Mouse (Mus musculus) ZHBTc4 (cell line): ENCODE results near the gene Tcf3.

Experiments used
- DNase-seq: peaks from one replicate; pipeline ENCODE4 v3.0.0-alpha.2; 2011; ENCODE audit warnings: low read depth, low spot score

Gene Tcf3

GRCm38 (mm10) chr10:80433513-80434232, at the start of gene Tcf3:
TSS of gene Tcf3 (minus strand) at chr10:80433647.
- DNase-seq: peak; percentile 99

- DNase-seq: peak; percentile 69
Measured at GRCm38 (mm10) chr10:80481002-80481401, 47.6 kb upstream of the Tcf3 start.

DNA sequence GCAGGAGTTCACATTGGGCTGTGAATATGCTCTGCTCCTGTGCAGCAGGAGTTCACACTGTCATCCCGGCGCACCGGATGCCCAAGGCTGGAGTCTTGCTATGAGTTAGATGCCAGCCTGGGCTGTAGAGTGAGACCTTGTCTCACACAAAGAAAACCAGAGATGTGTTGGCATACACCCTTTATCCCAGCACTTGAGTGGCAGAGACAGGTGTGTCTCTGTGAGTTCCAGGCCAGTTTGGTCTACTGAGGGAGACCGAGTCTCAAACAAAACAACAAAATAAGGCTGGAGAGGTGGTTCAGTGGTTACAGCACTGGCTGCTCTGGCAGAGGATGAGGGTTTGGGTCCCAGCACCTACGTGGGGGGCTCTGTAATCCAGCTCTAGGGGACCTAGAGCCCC, 45.1 kb upstream of the Tcf3 start:
- no peak for DNase-seq

- peak; percentile 89 for DNase-seq
Measured at GRCm38 (mm10) chr10:80475290-80475959, 42.0 kb upstream of the Tcf3 start.

GRCm38 (mm10) chr10:80465066-80465465, 31.6 kb upstream of the Tcf3 start:
- peak; percentile 39 for DNase-seq

GRCm38 (mm10) chr10:80464381-80465035, 31.1 kb upstream of the Tcf3 start:
- peak; percentile 60 for DNase-seq

DNA sequence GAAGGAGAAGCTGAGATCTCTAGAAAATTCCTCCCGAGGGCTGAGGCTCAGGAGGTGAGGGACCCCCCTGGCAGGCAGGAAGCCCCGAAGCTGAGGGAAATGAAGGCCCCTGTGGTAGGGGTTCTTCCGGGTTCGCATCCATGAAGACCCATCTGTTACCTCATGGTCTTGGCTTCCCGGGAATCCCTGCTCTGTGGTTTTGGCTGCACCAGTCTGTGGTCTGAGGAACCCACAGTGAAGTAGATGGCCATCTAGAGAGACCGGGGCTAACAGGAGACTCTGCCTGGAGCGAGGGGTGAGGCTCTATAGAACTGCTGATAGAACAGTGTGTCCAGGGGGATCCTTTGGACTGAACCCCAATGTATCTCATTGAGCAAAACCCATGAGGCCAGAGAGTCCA, 27.9 kb upstream of the Tcf3 start:
- no peak for DNase-seq

GRCm38 (mm10) chr10:80460324-80460723, 26.9 kb upstream of the Tcf3 start:
- DNase-seq: peak; percentile 60

DNA sequence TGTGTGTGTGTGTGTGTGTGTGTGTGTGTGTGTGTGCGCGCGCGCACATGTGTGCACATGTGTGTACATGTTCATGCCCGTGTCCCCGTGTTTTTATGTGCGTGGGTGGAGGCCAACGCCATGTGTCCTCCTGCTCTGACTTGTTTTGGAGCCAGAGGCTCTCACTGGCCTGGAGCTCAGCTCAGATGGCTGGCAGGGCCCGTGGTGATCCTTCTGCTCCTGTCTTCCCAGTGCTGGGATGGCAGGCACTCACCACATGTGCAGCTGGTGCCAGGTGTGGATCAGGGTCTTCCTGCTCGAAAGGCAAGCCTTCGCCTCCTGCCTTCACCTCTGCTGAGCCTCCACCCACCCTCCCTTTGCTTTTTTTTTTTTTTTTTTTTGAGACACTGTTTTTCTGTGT, 26.2 kb upstream of the Tcf3 start:
- DNase-seq: no peak

- DNase-seq: no peak
Measured at GRCm38 (mm10) chr10:80459236-80459635, 25.8 kb upstream of the Tcf3 start.

GRCm38 (mm10) chr10:80455697-80456096, 22.2 kb upstream of the Tcf3 start:
- no peak for DNase-seq

GRCm38 (mm10) chr10:80454781-80455180, 21.3 kb upstream of the Tcf3 start:
- no peak for DNase-seq

DNA sequence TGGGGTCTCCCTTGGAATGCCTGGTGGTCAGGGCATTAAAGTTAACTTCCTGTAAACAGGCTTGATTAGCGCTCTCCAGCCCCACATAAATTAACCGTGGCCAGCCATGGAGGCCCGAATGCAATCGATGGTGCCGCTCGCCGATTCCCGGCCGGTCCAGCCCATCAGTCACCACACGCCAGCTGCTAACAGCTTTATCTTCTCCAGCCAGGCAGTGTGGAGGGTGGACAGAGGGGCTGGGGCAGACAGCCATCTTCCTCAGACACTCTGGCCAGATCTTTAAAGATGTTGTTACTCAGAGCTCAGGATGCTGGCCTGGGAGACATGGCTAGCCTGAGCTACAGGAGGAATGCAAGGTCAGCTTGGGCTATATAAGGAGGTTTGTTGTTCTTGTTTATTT, 20.2 kb upstream of the Tcf3 start:
- DNase-seq: no peak

DNA sequence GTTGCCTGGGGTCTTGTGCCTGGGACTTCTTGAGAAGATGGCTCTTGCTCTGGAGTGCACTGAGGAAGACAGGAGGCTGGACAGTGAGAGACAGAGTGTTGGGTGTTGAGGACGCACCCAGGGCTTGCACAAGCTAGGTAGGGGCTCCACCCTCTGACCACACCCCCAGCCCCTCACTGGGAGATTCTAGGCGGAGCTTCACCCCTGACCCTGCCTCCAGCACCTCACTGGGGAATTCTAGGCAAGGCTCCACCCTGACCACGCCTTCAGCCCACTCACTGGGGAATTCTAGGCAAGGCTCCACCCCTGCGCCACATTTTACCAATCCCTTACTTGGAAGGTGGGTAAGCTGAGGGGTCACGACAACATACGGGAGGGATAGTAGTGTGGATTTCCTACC, 17.2 kb upstream of the Tcf3 start:
- DNase-seq: peak; percentile 95

DNA sequence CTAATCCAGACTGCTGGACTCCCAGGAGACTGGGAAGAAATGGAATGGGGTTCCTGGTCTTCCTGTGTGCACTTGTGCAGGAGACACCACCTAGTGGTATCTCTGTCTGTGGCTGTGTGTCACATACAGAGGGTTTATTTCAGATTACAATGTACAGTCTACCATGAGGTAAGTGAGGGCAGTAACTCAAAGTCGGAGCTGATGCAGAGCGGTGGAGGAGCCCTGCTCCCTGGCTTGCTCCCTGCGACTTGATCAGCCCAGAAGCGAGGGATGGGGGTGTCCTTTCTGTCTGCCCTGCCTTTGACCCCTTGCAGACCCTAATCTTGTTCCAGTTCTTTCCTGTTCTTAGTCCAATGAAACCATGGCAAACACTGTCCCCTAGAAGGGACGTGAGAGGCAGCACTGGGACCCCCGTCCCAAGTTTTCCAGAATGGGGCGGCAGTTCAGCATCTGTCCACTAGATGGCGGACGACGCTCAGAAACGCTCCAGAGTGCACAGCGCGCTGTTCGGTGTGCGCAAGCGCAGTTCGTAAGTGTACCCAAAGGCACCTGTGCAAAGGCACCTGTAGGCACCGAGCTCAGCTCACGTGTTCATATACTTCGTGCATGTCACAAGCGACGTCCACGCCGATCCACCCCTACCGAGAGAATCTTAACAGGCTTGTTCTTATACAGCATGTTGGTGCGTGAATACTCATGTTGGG, 12.6 kb upstream of the Tcf3 start:
- peak; percentile 86 for DNase-seq

GRCm38 (mm10) chr10:80445052-80445451, 11.6 kb upstream of the Tcf3 start:
- no peak for DNase-seq

- no peak for DNase-seq
Measured at GRCm38 (mm10) chr10:80444339-80445045, 11.0 kb upstream of the Tcf3 start.

DNA sequence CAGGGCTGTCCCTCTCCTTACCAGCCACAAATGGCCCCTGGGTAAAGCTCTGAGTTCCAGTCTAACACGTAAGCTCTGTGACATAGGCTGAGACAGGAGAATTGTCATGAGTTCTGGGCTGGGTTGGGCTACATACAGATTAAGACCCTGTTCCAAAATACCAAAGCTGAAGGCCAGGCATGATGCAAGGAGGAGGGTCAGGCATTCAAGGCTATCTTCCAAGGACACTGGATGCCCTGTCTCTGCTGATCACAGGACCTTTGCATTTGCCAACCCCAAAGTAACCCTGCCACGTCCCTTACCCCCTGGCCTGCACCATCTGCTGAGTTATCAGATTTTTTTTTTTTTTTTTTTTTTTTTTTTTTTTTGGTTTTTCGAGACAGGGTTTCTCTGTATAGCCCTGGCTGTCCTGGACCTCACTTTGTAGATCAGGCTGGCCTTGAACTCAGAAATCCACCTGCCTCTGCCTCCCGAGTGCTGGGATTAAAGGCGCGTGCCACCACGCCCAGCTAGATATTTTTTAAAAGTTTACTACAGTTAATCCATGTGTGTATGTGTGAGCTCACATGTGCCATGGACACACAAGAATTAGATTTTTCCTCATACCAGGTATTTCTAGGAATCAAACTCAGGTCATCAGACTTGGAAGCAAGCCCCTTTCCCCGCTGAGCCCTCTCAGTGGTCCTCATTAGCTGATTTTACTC, 10.3 kb upstream of the Tcf3 start:
- DNase-seq: no peak

- DNase-seq: no peak
Measured at GRCm38 (mm10) chr10:80442989-80443388, 9.5 kb upstream of the Tcf3 start.

DNA sequence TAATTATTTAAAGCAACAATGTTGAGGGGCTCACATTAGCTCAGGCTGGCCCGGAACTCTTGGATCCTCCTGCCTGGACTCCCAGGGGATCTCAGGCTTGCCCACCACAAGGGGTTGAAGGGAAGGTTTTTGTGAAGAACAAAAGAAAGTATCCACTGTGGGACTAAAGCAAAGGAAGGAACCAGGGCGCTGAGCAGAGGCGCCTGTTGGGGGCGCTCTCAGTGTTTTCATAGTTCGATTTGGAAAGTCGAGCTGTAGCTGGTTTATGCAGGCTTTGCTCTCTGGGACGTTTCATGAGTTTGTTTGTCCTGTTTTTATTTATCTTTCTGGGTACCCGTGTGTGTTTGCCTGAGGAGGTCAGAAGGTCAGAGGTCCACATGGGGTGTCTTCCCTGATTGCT, 8.2 kb upstream of the Tcf3 start:
- peak; percentile 77 for DNase-seq

DNA sequence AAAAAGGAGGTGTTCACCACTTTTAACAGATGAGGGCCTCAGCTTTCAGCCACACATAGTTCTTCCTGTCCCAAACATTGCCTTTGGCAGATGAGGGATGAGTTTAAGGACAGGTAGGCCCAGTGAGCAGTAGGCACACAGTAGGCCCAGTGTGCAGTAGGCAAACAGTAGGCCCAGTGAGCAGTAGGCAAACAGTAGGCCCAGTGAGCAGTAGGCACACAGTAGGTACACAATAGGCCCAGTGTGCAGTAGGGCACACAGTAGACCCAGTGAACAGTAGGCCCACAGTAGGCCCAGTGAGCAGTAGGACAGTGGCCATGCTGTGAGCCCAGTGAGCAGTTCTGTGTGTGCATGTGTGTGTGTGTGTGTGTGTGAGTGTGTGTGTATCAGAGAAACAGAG, 6.6 kb upstream of the Tcf3 start:
- no peak for DNase-seq
